Mouse (Mus musculus) ES-E14 (cell line): Measurements from ENCODE around the gene Usp32. TPM values are rescaled to one million over a fixed set of nuclear protein-coding genes. Genes with fewer than 3 reads are reported as not detected.
A peak's percentile ranks its signal among the peaks of the same experiment; 100 is the strongest.

Experiments used
- DNase-seq: peaks from one replicate; pipeline ENCODE4 v3.0.0-alpha.2; 2013; ENCODE audit warnings: low read depth, low spot score
- H3K27ac ChIP-seq: 2 replicates; pipeline ENCODE4 v1.5.1; 2012; ENCODE audit warnings: low read depth, mild to moderate bottlenecking, low read length, moderate library complexity, mixed read lengths; ENCODE audit not compliant: poor library complexity, insufficient read depth, severe bottlenecking
- H3K36me3 ChIP-seq: 2 replicates; pipeline ENCODE4 v1.6.1; 2012; ENCODE audit warnings: mild to moderate bottlenecking, low read length, moderate library complexity, mixed read lengths; ENCODE audit not compliant: control insufficient read depth, poor library complexity, insufficient read depth, severe bottlenecking
- H3K4me1 ChIP-seq, 2 experiments: fragments of 150-350 bp in 1 of 2; sonication (generic) in 1 of 2; 2 replicates each; pipeline ENCODE4 v1.6.1; 2012; ENCODE audit warnings: low read length in 2 of 2, mild to moderate bottlenecking in 1 of 2, mixed read lengths in 1 of 2; ENCODE audit not compliant: control insufficient read depth in 2 of 2, insufficient read depth in 2 of 2, poor library complexity in 1 of 2
- H3K4me3 ChIP-seq, 2 experiments: fragments of 150-350 bp in 1 of 2; sonication (generic) in 1 of 2; 2 replicates each; pipeline ENCODE4 v1.5.1; 2012; ENCODE audit warnings: low read length in 2 of 2, low read depth in 1 of 2, mild to moderate bottlenecking in 1 of 2, mixed read lengths in 1 of 2; ENCODE audit not compliant: insufficient read depth in 1 of 2, poor library complexity in 1 of 2, severe bottlenecking in 1 of 2
- H3K9ac ChIP-seq: 2 replicates; pipeline ENCODE4 v1.6.1; 2012; ENCODE audit warnings: low read depth, mild to moderate bottlenecking, low read length, mixed read lengths; ENCODE audit not compliant: poor library complexity, insufficient read depth, severe bottlenecking
- H3K9me3 ChIP-seq: fragments of 150-350 bp; sonication (generic); 2 replicates; pipeline ENCODE4 v1.6.1; 2012; ENCODE audit warnings: low read depth, mild to moderate bottlenecking, low read length; ENCODE audit not compliant: control insufficient read depth, insufficient read depth
- CHD2 ChIP-seq: IDR thresholded peaks from 2 replicates; pipeline ENCODE4 v1.6.1; 2014; ENCODE audit warnings: mild to moderate bottlenecking, low read depth, low read length, inconsistent platforms
- HCFC1 ChIP-seq: IDR thresholded peaks from 2 replicates; pipeline ENCODE4 v1.6.1; 2012; ENCODE audit warnings: low read length, inconsistent platforms, borderline replicate concordance; ENCODE audit not compliant: insufficient read depth
- MAFK ChIP-seq: IDR thresholded peaks from 2 replicates; pipeline ENCODE4 v1.6.1; 2014; ENCODE audit warnings: mild to moderate bottlenecking, low read depth, low read length, inconsistent platforms; ENCODE audit not compliant: insufficient read depth
- ZC3H11A ChIP-seq: IDR thresholded peaks from 2 replicates; pipeline ENCODE4 v1.6.1; 2012; ENCODE audit warnings: low read depth, mild to moderate bottlenecking, inconsistent platforms, low read length, borderline replicate concordance
- ZNF384 ChIP-seq: IDR thresholded peaks from 2 replicates; pipeline ENCODE4 v1.6.1; 2012; ENCODE audit warnings: low read depth, low read length, inconsistent platforms
- in situ Hi-C, 2 experiments: fragments of 600-800 bp; cut with MboI; formaldehyde crosslinking; loops; one replicate each; pipeline ENCODE4 v1.15.1; 2025; ENCODE audit warnings: low sequenced_read_pairs in 2 of 2, inconsistent platforms in 1 of 2; ENCODE audit not compliant: unreplicated experiment in 2 of 2
- total RNA-seq: library from RNA; depleted of rRNA; stranded (reverse); fragments of 300-350 nt; gene quantifications from 2 replicates; pipeline ENCODE4 v1.2.3, GENCODE M21; 2012

Usp32 gene
- total RNA-seq, 1 experiment, result 20.1 TPM

GRCm38 (mm10) chr11:84980697-84981096 lies 159.3 kb downstream of the Usp32 start:
- Histone ChIP-seq H3K27ac (no peak overlapping the region), H3K4me3 (no peak overlapping the region), H3K9ac (no peak overlapping the region), H3K36me3 (no peaks in the 10 kb centered on the region), H3K9me3 (no peaks in the 10 kb centered on the region), H3K4me1 (peaks cover 0 to 2% of the 10 kb centered on the region in 2 experiments; a peak in 2 of 4 replicates)
- no peak for DNase-seq
- in situ Hi-C loops, result loop anchor here in 1 of 2 experiments (5.0 kb wide), 1 partner anchor 63 kb away; the partner anchor contains the start of gene Znhit3
- no peak for TF ChIP-seq ZC3H11A
- TF ChIP-seq MAFK, result no peak
- TF ChIP-seq HCFC1, result no peak
- no peak for TF ChIP-seq CHD2
- no peak for TF ChIP-seq ZNF384

- H3K4me1 ChIP-seq, result no peaks in the 10 kb centered on the region
- no peaks in the 10 kb centered on the region for H3K36me3 ChIP-seq
- H3K4me3 ChIP-seq, result no peak overlapping the region
- H3K9me3 ChIP-seq, result no peaks in the 10 kb centered on the region
- DNase-seq, result no peak
- H3K27ac ChIP-seq, result no peak overlapping the region
- in situ Hi-C loops, result no loop called here
- TF ChIP-seq ZNF384 (no peak), ZC3H11A (no peak), CHD2 (no peak), MAFK (no peak), HCFC1 (no peak)
- no peak overlapping the region for H3K9ac ChIP-seq
Observed at GRCm38 (mm10) chr11:84979351-84979750, 160.6 kb downstream of the Usp32 start.

DNA sequence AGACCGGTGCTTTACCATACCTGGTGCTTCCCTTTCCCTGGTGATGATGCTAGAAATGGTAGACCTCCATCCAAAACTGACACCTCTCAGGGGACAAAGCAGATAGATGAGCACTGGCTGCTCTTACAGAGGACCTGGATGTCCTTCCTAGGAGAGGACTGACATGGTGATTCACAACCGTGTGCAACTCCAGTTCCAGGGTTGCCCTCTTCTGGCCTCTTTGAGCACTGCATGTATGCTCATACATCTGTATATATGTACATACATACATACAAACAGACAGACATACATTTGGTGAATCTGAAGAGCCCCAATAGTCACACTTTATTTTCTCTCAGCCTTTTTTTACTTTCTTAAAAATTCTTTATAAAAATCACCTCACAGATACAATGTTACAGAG lies 161.8 kb downstream of the Usp32 start:
- peak; percentile 63; the same call in 1 of the 2 replicates for TF ChIP-seq ZC3H11A
- TF ChIP-seq ZNF384, result no peak
- no peak for TF ChIP-seq CHD2
- TF ChIP-seq MAFK, result no peak
- TF ChIP-seq HCFC1, result no peak
- in situ Hi-C loops, result no loop called here
- DNase-seq, result peak; percentile 40
- Histone ChIP-seq H3K9ac (no peak overlapping the region), H3K36me3 (no peaks in the 10 kb centered on the region), H3K4me3 (no peak overlapping the region), H3K4me1 (no peaks in the 10 kb centered on the region), H3K27ac (no peak overlapping the region), H3K9me3 (no peaks in the 10 kb centered on the region)

- in situ Hi-C loops, result no loop called here
- H3K9ac ChIP-seq, result no peak overlapping the region
- TF ChIP-seq ZNF384, result no peak
- no peak for TF ChIP-seq HCFC1
Observed at GRCm38 (mm10) chr11:84977385-84977952, 162.5 kb downstream of the Usp32 start.

More at GRCm38 (mm10) chr11:84977385-84977952, 162.5 kb downstream of the Usp32 start:
- Histone ChIP-seq H3K36me3 (no peaks in the 10 kb centered on the region), H3K4me3 (no peak overlapping the region), H3K9me3 (no peaks in the 10 kb centered on the region), H3K27ac (no peak overlapping the region), H3K4me1 (0 out of 4 replicates have a peak, but pooled peaks cover 0 to 2% of the 10 kb centered on the region in 2 experiments)
- DNase-seq, result no peak
